Mouse (Mus musculus) intestine, embryonic 14.5 days (tissue): ENCODE measurements around the gene Tfcp2. TPM values are rescaled to one million over a fixed set of nuclear protein-coding genes. Genes with fewer than 3 reads are reported as not detected.
"Not testable (repeated sequence)": the region's sequence is repeated elsewhere in the genome, so short reads cannot be mapped to it uniquely, and the experiment has no call there.

Experiments
- ATAC-seq: fragments of 200-750 bp; cut with Nextera tagmentation; replicated peaks from 2 replicates; pipeline ENCODE4 v1.8.0; 2017; ENCODE audit warnings: low read depth, moderate number of reproducible peaks, moderate TSS enrichment, moderate library complexity; ENCODE audit not compliant: low FRiP score, low TSS enrichment
- DNase-seq: peaks from one replicate; pipeline ENCODE4 v3.0.0-alpha.2; 2018; ENCODE audit warnings: low spot score
- H3K27ac ChIP-seq: fragments of 300-500 bp; sonication (generic); 2 replicates; pipeline ENCODE4 v1.5.1; 2014; ENCODE audit warnings: low read depth, mild to moderate bottlenecking, control low read depth
- H3K27me3 ChIP-seq: fragments of 300-500 bp; sonication (generic); replicated peaks from 2 replicates; pipeline ENCODE4 v1.6.1; 2014; ENCODE audit warnings: low read length, control low read depth; ENCODE audit not compliant: control insufficient read depth, insufficient read depth
- H3K36me3 ChIP-seq: fragments of 300-500 bp; sonication (generic); 2 replicates; pipeline ENCODE4 v1.6.1; 2014; ENCODE audit warnings: low read length, control low read depth; ENCODE audit not compliant: control insufficient read depth, insufficient read depth
- H3K4me1 ChIP-seq: fragments of 300-500 bp; sonication (generic); replicated peaks from 2 replicates; pipeline ENCODE4 v1.6.1; 2014; ENCODE audit warnings: low read length, control low read depth, mixed read lengths; ENCODE audit not compliant: control insufficient read depth, insufficient read depth
- H3K4me2 ChIP-seq: fragments of 300-500 bp; sonication (generic); 2 replicates; pipeline ENCODE4 v1.6.1; 2014; ENCODE audit warnings: low read length
- H3K4me3 ChIP-seq: fragments of 300-500 bp; sonication (generic); 2 replicates; pipeline ENCODE4 v1.5.1; 2014; ENCODE audit warnings: low read depth, low read length, control low read depth, mixed read lengths
- H3K9ac ChIP-seq: fragments of 300-500 bp; sonication (generic); 2 replicates; pipeline ENCODE4 v1.6.1; 2014; ENCODE audit warnings: mild to moderate bottlenecking, low read length
- H3K9me3 ChIP-seq: fragments of 300-500 bp; sonication (generic); 2 replicates; pipeline ENCODE4 v1.6.1; 2016; ENCODE audit warnings: low read length, control low read depth; ENCODE audit not compliant: control insufficient read depth
- WGBS: fragments of 180-500 bp; shearing (Covaris S2); extraction: QIAGEN DNeasy Blood & Tissue Kit; methylation state at CpG from one replicate; pipeline ENCODE4 v1.1.7; 2014; 5-methylcytosine and 5-hydroxymethylcytosine counted together
- polyA plus RNA-seq: library from polyadenylated mRNA; unstranded; fragments of >200 nt; fragmentation: Nextera tagmentation; extraction: Ambion mirVana; gene quantifications from 2 replicates; pipeline ENCODE4 v1.2.1, GENCODE M21; 2014

The Tfcp2 gene
- polyA plus RNA-seq, 1 experiment from 2014 or later = 20.0 TPM

- Histone ChIP-seq H3K9me3 (no peaks in the 10 kb centered on the region), H3K4me2 (no peak overlapping the region), H3K36me3 (peaks cover 79% of the 10 kb centered on the region), H3K27ac (no peak overlapping the region), H3K4me1 (no peaks in the 10 kb centered on the region), H3K27me3 (no peaks in the 10 kb centered on the region), H3K4me3 (no peak overlapping the region), H3K9ac (no peak overlapping the region)
- WGBS = 90% methylated on average over 4 of the region's 4 CpGs
- no peak for ATAC-seq
- no peak for DNase-seq
Measured at GRCm38 (mm10) chr15:100513387-100513786, 38.4 kb downstream of the Tfcp2 start.

GRCm38 (mm10) chr15:100510072-100510471 lies 41.7 kb downstream of the Tfcp2 start:
- H3K9me3 ChIP-seq = no peaks in the 10 kb centered on the region
- no peak overlapping the region for H3K4me3 ChIP-seq
- DNase-seq = no peak
- no peaks in the 10 kb centered on the region for H3K27me3 ChIP-seq
- H3K36me3 ChIP-seq = peaks cover 95% of the 10 kb centered on the region
- H3K9ac ChIP-seq = no peak overlapping the region
- WGBS = 94% methylated on average over 11 of the region's 11 CpGs
- H3K27ac ChIP-seq = no peak overlapping the region
- no peak overlapping the region for H3K4me2 ChIP-seq
- ATAC-seq = no peak
- H3K4me1 ChIP-seq = no peaks in the 10 kb centered on the region

GRCm38 (mm10) chr15:100508454-100509167 lies 43.2 kb downstream of the Tfcp2 start:
- 91% methylated on average over 13 of the region's 13 CpGs for WGBS
- ATAC-seq = no peak
- no peak overlapping the region for H3K27ac ChIP-seq
- no peak overlapping the region for H3K4me2 ChIP-seq
- H3K9ac ChIP-seq = no peak overlapping the region
- no peaks in the 10 kb centered on the region for H3K4me1 ChIP-seq
- no peaks in the 10 kb centered on the region for H3K9me3 ChIP-seq
- H3K4me3 ChIP-seq = no peak overlapping the region
- H3K36me3 ChIP-seq = peaks cover 95% of the 10 kb centered on the region
- no peaks in the 10 kb centered on the region for H3K27me3 ChIP-seq
- no peak for DNase-seq

DNA sequence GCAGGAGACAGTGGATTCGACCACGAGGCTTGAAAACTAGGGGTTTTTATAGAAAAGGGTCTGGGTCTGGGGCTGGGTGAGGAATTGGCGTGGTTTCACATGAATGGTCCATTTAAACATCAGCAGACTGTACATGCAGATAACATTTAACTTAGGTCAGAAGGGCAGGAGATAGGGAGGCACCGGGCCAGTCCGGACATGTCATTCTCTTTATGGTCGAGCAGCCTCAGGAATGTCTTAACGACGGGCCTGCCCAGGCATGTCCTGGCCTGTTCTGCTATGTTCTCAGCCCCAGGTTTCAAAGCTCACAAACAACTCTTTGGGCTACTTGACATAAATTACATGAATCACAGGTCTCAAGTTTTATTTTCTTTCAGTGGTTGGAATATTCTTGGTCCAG lies 52.3 kb downstream of the Tfcp2 start:
- H3K4me1 ChIP-seq, H3K4me3 ChIP-seq, DNase-seq, H3K27ac ChIP-seq, H3K9me3 ChIP-seq, H3K27me3 ChIP-seq, H3K9ac ChIP-seq, ATAC-seq, H3K4me2 ChIP-seq: not testable (repeated sequence)
- WGBS = 82% methylated on average over 8 of the region's 8 CpGs
- peaks cover 14% of the 10 kb centered on the region for H3K36me3 ChIP-seq

DNA sequence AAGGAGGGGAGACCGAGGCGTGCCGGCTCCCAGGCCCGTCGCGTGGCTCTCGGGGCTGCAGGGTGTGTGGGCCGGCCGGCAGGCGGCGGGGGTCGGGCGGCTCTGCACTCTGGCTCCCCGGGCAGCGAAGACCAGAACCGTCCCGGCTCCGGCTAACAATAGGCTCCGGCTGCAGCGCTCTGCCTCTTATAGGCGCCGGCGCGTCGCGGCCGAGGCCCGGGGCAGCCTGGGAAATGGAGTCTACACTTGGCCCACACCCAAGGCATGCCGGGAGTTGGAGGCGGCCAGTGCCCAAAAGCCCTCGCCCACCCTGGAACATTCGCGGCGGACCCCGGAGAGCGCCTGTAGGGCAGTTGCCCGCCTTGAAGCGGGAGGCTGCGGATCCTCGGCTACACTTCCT lies 56.7 kb downstream of the Tfcp2 start, which contains the start of gene Csrnp2:
Csrnp2 (minus strand) TSS at position 387 of the 400 bp plus-strand sequence.
- H3K4me1 ChIP-seq = peaks cover 35% of the 10 kb centered on the region
- DNase-seq (peak; percentile 97), ATAC-seq (peak; percentile 99)

DNA sequence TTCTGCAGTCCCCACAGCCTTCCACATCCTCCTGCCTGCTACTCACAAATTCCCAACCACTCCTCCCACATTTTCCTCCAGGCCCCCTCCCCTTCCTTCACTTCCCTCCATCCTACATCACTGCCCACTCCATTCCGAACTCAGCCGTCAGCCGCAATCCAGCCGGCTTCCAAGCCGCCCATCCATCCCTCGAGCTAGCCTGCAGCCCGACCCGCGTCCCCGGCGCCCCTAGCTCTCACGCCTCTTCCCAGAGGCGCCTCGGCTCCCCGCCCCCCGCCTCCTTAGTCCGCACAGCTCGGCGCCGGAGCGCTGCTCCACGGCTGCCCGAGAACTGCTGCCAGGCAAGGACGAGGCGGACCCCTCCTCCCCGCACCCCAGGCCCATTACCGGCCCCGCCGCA lies 57.2 kb downstream of the Tfcp2 start:
- H3K4me3 ChIP-seq = peak overlapping the region; percentile 87
- H3K27ac ChIP-seq = peak overlapping the region; percentile 92
- ATAC-seq (peak; percentile 79), DNase-seq (no peak)
- peak overlapping the region; percentile 86 for H3K9ac ChIP-seq
- H3K27me3 ChIP-seq = no peaks in the 10 kb centered on the region
- peaks cover 35% of the 10 kb centered on the region for H3K4me1 ChIP-seq
- no peaks in the 10 kb centered on the region for H3K9me3 ChIP-seq
- H3K36me3 ChIP-seq = no peaks in the 10 kb centered on the region
- H3K4me2 ChIP-seq = peak overlapping the region; percentile 96
- under 1% methylated on average over 29 of the region's 29 CpGs for WGBS

More for the DNA sequence above, 56.7 kb downstream of the Tfcp2 start, which contains the start of gene Csrnp2:
- Histone ChIP-seq H3K4me3 (peak within 1 kb of the TSS; percentile 87), H3K27ac (peak within 1 kb of the TSS; percentile 92), H3K27me3 (no peaks in the 10 kb centered on the region), H3K9ac (peak within 1 kb of the TSS; percentile 86), H3K9me3 (no peaks in the 10 kb centered on the region), H3K4me2 (peak within 1 kb of the TSS; percentile 96), H3K36me3 (no peaks in the 10 kb centered on the region)
- under 1% methylated on average over 39 of the region's 40 CpGs for WGBS

DNA sequence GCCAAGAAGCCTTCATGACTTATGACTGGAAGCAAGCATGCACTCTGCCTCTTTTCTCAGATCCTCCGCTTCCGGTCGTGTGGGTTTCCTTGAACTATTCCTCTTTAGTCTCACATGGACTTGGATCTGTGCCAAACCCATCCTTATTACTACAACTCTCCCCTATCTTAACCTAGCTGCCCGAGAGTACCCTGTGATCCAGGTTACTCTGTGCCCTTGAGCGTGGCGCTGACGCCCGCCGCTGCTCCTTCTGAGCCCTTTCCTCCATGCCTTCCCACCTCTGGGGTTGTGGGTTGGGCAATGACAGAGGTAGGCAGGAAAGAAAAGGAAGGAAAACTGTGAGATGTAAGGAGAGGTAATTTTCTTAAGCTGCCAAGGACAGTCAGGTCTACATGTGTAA lies 59.8 kb downstream of the Tfcp2 start:
- peaks cover 35% of the 10 kb centered on the region for H3K4me1 ChIP-seq

DNA sequence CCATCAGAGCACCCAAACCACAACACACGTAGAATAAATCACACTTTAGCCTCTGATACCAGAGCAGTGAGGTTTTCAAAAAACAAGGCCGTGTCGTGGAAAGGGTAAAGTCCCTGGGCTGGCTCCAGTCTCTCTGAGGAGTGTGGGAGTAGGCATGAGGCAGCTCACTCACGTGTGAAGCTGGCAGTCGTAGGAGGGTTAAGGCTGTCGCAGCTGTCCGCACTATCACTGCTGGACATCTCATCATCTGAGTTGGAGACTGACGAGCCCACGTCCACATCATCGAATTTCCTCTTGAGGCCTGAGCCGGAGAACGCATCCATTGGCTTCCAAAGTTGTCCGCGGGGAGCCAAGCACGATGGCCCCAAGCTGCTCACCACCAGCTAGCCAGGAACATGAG lies 62.5 kb downstream of the Tfcp2 start:
- Histone ChIP-seq H3K4me2 (no peak overlapping the region), H3K4me1 (peaks cover 33% of the 10 kb centered on the region), H3K4me3 (no peak overlapping the region), H3K36me3 (peaks cover 51% of the 10 kb centered on the region), H3K9me3 (no peaks in the 10 kb centered on the region), H3K27me3 (no peaks in the 10 kb centered on the region), H3K27ac (no peak overlapping the region), H3K9ac (no peak overlapping the region)
- ATAC-seq (no peak), DNase-seq (no peak)
- WGBS = 89% methylated on average over 15 of the region's 15 CpGs

More for the DNA sequence above, 59.8 kb downstream of the Tfcp2 start:
- H3K36me3 ChIP-seq = peaks cover 24% of the 10 kb centered on the region
- no peaks in the 10 kb centered on the region for H3K9me3 ChIP-seq
- no peaks in the 10 kb centered on the region for H3K27me3 ChIP-seq
- 61% methylated on average over 9 of the region's 9 CpGs for WGBS
- no peak overlapping the region for H3K4me3 ChIP-seq
- H3K4me2 ChIP-seq = 0 out of 2 replicates have a peak overlapping the region, but pooled peaks have one; percentile 15
- DNase-seq = peak; percentile 58
- H3K27ac ChIP-seq = no peak overlapping the region
- ATAC-seq = no peak
- no peak overlapping the region for H3K9ac ChIP-seq

GRCm38 (mm10) chr15:100488297-100488696 lies 63.5 kb downstream of the Tfcp2 start:
- not testable (repeated sequence) for ATAC-seq, H3K9ac ChIP-seq, H3K27ac ChIP-seq, H3K4me3 ChIP-seq, H3K4me2 ChIP-seq, DNase-seq, H3K9me3 ChIP-seq, H3K27me3 ChIP-seq
- Histone ChIP-seq H3K4me1 (peaks cover 24% of the 10 kb centered on the region), H3K36me3 (peaks cover 60% of the 10 kb centered on the region)
- 95% methylated on average over 1 of the region's 1 CpGs for whole genome bisulfite sequencing
